Mouse (Mus musculus): ENCODE results near the gene Fam57b. TPM values are rescaled to one million over a fixed set of nuclear protein-coding genes. Genes with fewer than 3 reads are reported as not detected.

The Fam57b gene
- polyA plus RNA-seq, 1 experiment = 0.94 TPM

GRCm38 (mm10) chr7:126779983-126780970, 17.2 kb upstream of the Fam57b start:
- Histone ChIP-seq H3K79me2 (ENCODE audit: control insufficient read depth, insufficient read depth) (no peaks in the 10 kb centered on the region), H3ac (ENCODE audit: control insufficient read depth, insufficient read length) (no peak overlapping the region), H3K27me3 (ENCODE audit: control insufficient read depth, insufficient read depth, insufficient read length) (no peaks in the 10 kb centered on the region), H3K4me2 (ENCODE audit: low read depth) (peak overlapping the region; percentile 1), H3K36me3 (ENCODE audit: control insufficient read depth, insufficient read depth) (no peaks in the 10 kb centered on the region), H3K4me3 (no peak overlapping the region)
- no peak for TF ChIP-seq SRF (IDR thresholded peaks at IDR 0.05; ENCODE audit: control insufficient read depth, insufficient read length, low read depth)
- TF ChIP-seq TCF3 (IDR thresholded peaks at IDR 0.05; ENCODE audit: insufficient read length, low read depth) = no peak
- no peak for TF ChIP-seq POLR2AphosphoS2 (IDR thresholded peaks at IDR 0.05; ENCODE audit: insufficient read length, low read depth)
- TF ChIP-seq MYOG (IDR thresholded peaks at IDR 0.05; ENCODE audit: control insufficient read depth in 1 of 3, insufficient read depth in 1 of 3, insufficient read length in 2 of 3, low read depth in 2 of 3) = no peak
- TF ChIP-seq TCF12 (IDR thresholded peaks at IDR 0.05; ENCODE audit: insufficient read depth, poor library complexity, severe bottlenecking) = no peak
- TF ChIP-seq POLR2A (IDR thresholded peaks at IDR 0.05; ENCODE audit: insufficient read length, low read depth) = no peak
- no peak for TF ChIP-seq E2F4 (IDR thresholded peaks at IDR 0.05; ENCODE audit: insufficient read depth)
- TF ChIP-seq MYOD1 (IDR thresholded peaks at IDR 0.05; ENCODE audit: control insufficient read depth in 1 of 3, insufficient read length in 2 of 3, low read depth in 2 of 3) = no peak
- TF ChIP-seq MAX (IDR thresholded peaks at IDR 0.05; ENCODE audit: low read depth) = no peak
- no peak for TF ChIP-seq REST (IDR thresholded peaks at IDR 0.05; ENCODE audit: insufficient read depth, insufficient read length)
- TF ChIP-seq CEBPB (IDR thresholded peaks at IDR 0.05; ENCODE audit: insufficient read depth, poor library complexity, severe bottlenecking) = no peak
- no peak for TF ChIP-seq USF1 (IDR thresholded peaks at IDR 0.05; ENCODE audit: low read depth)

- TF ChIP-seq MYOG (IDR thresholded peaks at IDR 0.05; ENCODE audit: control insufficient read depth in 1 of 3, insufficient read depth in 1 of 3, insufficient read length in 2 of 3, low read depth in 2 of 3) (no peak), CEBPB (IDR thresholded peaks at IDR 0.05; ENCODE audit: insufficient read depth, poor library complexity, severe bottlenecking) (no peak), E2F4 (IDR thresholded peaks at IDR 0.05; ENCODE audit: insufficient read depth) (no peak), MAX (IDR thresholded peaks at IDR 0.05; ENCODE audit: low read depth) (no peak), POLR2AphosphoS2 (IDR thresholded peaks at IDR 0.05; ENCODE audit: insufficient read length, low read depth) (no peak), MYOD1 (IDR thresholded peaks at IDR 0.05; ENCODE audit: control insufficient read depth in 1 of 3, insufficient read length in 2 of 3, low read depth in 2 of 3) (no peak), SRF (IDR thresholded peaks at IDR 0.05; ENCODE audit: control insufficient read depth, insufficient read length, low read depth) (no peak), POLR2A (IDR thresholded peaks at IDR 0.05; ENCODE audit: insufficient read length, low read depth) (no peak), USF1 (IDR thresholded peaks at IDR 0.05; ENCODE audit: low read depth) (no peak)
- no peaks in the 10 kb centered on the region for H3K79me2 ChIP-seq (ENCODE audit: control insufficient read depth, insufficient read depth)
- H3K4me2 ChIP-seq (ENCODE audit: low read depth) = peak within 1 kb of the TSS; percentile 1
- H3K4me3 ChIP-seq = no peak within 1 kb of the TSS
- H3K36me3 ChIP-seq (ENCODE audit: control insufficient read depth, insufficient read depth) = no peaks in the 10 kb centered on the region
- no peak within 1 kb of the TSS for H3ac ChIP-seq (ENCODE audit: control insufficient read depth, insufficient read length)
- no peaks in the 10 kb centered on the region for H3K27me3 ChIP-seq (ENCODE audit: control insufficient read depth, insufficient read depth, insufficient read length)
Measured at GRCm38 (mm10) chr7:126780971-126781635, 16.4 kb upstream of the Fam57b start, which contains the start of gene Tbx6. Gene Tbx6, plus strand, starts transcription at chr7:126781483.

- Histone ChIP-seq H3K4me3 (no peak overlapping the region), H3K4me2 (ENCODE audit: low read depth) (no peak overlapping the region), H3K27me3 (ENCODE audit: control insufficient read depth, insufficient read depth, insufficient read length) (no peaks in the 10 kb centered on the region), H3K79me2 (ENCODE audit: control insufficient read depth, insufficient read depth) (no peaks in the 10 kb centered on the region), H3K36me3 (ENCODE audit: control insufficient read depth, insufficient read depth) (peaks cover 1% of the 10 kb centered on the region), H3ac (ENCODE audit: control insufficient read depth, insufficient read length) (no peak overlapping the region)
- TF ChIP-seq POLR2A (IDR thresholded peaks at IDR 0.05; ENCODE audit: insufficient read length, low read depth) (peak; percentile 11), E2F4 (IDR thresholded peaks at IDR 0.05; ENCODE audit: insufficient read depth) (no peak)
Measured at GRCm38 (mm10) chr7:126781661-126782370, 15.7 kb upstream of the Fam57b start.

GRCm38 (mm10) chr7:126782693-126783092, 14.8 kb upstream of the Fam57b start:
- Histone ChIP-seq H3K36me3 (ENCODE audit: control insufficient read depth, insufficient read depth) (peaks cover 9% of the 10 kb centered on the region), H3K4me3 (no peak overlapping the region), H3K27me3 (ENCODE audit: control insufficient read depth, insufficient read depth, insufficient read length) (no peaks in the 10 kb centered on the region), H3ac (ENCODE audit: control insufficient read depth, insufficient read length) (no peak overlapping the region), H3K79me2 (ENCODE audit: control insufficient read depth, insufficient read depth) (no peaks in the 10 kb centered on the region), H3K4me2 (ENCODE audit: low read depth) (no peak overlapping the region)
- TF ChIP-seq REST (IDR thresholded peaks at IDR 0.05; ENCODE audit: insufficient read depth, insufficient read length) (no peak), E2F4 (IDR thresholded peaks at IDR 0.05; ENCODE audit: insufficient read depth) (no peak), SRF (IDR thresholded peaks at IDR 0.05; ENCODE audit: control insufficient read depth, insufficient read length, low read depth) (no peak), TCF3 (IDR thresholded peaks at IDR 0.05; ENCODE audit: insufficient read length, low read depth) (no peak), CEBPB (IDR thresholded peaks at IDR 0.05; ENCODE audit: insufficient read depth, poor library complexity, severe bottlenecking) (no peak), MYOG (IDR thresholded peaks at IDR 0.05; ENCODE audit: control insufficient read depth in 1 of 3, insufficient read depth in 1 of 3, insufficient read length in 2 of 3, low read depth in 2 of 3) (no peak), TCF12 (IDR thresholded peaks at IDR 0.05; ENCODE audit: insufficient read depth, poor library complexity, severe bottlenecking) (no peak), USF1 (IDR thresholded peaks at IDR 0.05; ENCODE audit: low read depth) (no peak), MYOD1 (IDR thresholded peaks at IDR 0.05; ENCODE audit: control insufficient read depth in 1 of 3, insufficient read length in 2 of 3, low read depth in 2 of 3) (no peak)

Data from myocyte (in vitro differentiated cells).